Mouse (Mus musculus) intestine, postnatal 0 days (tissue): ENCODE measurements at regions not wholly inside any gene's neighbourhood (a gene's known extent, or its start where the extent isn't known, plus 50 kb on each side); places are given as distances from the start of the nearest gene placed in this dataset.
"Not testable (repeated sequence)": the region's sequence is repeated elsewhere in the genome, so short reads cannot be mapped to it uniquely, and the experiment has no call there.

Experiments
- ATAC-seq: fragments of 200-750 bp; cut with Nextera tagmentation; 2 replicates; pipeline ENCODE4 v1.8.0; 2017; ENCODE audit warnings: mild to moderate bottlenecking, moderate TSS enrichment, moderate library complexity
- H3K27ac ChIP-seq: fragments of 300-500 bp; sonication (generic); 2 replicates; pipeline ENCODE4 v1.5.1; 2014; ENCODE audit warnings: mild to moderate bottlenecking, low read depth, low read length, moderate library complexity
- H3K27me3 ChIP-seq: fragments of 300-500 bp; sonication (generic); replicated peaks from 2 replicates; pipeline ENCODE4 v1.6.1; 2014; ENCODE audit warnings: low read length, mixed read lengths; ENCODE audit not compliant: control insufficient read depth, insufficient read depth
- H3K36me3 ChIP-seq: fragments of 300-500 bp; sonication (generic); 2 replicates; pipeline ENCODE4 v1.6.1; 2014; ENCODE audit warnings: mild to moderate bottlenecking, moderate library complexity; ENCODE audit not compliant: control insufficient read depth, insufficient read depth
- H3K4me1 ChIP-seq: fragments of 300-500 bp; sonication (generic); replicated peaks from 2 replicates; pipeline ENCODE4 v1.6.1; 2014; ENCODE audit warnings: antibody characterized with exemption, low read length, mixed read lengths; ENCODE audit not compliant: control insufficient read depth, insufficient read depth
- H3K4me2 ChIP-seq: fragments of 300-500 bp; sonication (generic); replicated peaks from 2 replicates; pipeline ENCODE4 v1.6.1; 2014; ENCODE audit warnings: low read depth, mild to moderate bottlenecking, moderate library complexity
- H3K4me3 ChIP-seq: fragments of 300-500 bp; sonication (generic); 2 replicates; pipeline ENCODE4 v1.5.1; 2014; ENCODE audit warnings: low read depth, low read length
- H3K9ac ChIP-seq: fragments of 300-500 bp; sonication (generic); 2 replicates; pipeline ENCODE4 v1.6.1; 2014; ENCODE audit warnings: mild to moderate bottlenecking, low read depth, low read length
- H3K9me3 ChIP-seq: fragments of 300-500 bp; sonication (generic); 2 replicates; pipeline ENCODE4 v1.6.1; 2016; ENCODE audit warnings: mixed run types; ENCODE audit not compliant: control insufficient read depth
- CTCF ChIP-seq: sonication (generic); IDR thresholded peaks from 2 replicates; pipeline ENCODE4 v1.5.1; 2016; ENCODE audit warnings: low read depth, mild to moderate bottlenecking, control low read depth, antibody characterized with exemption, moderate library complexity
- WGBS: fragments of 180-500 bp; shearing (Covaris S2); extraction: QIAGEN DNeasy Blood & Tissue Kit; methylation state at CpG from one replicate; pipeline ENCODE4 v1.1.7; 2014; 5-methylcytosine and 5-hydroxymethylcytosine counted together

DNA sequence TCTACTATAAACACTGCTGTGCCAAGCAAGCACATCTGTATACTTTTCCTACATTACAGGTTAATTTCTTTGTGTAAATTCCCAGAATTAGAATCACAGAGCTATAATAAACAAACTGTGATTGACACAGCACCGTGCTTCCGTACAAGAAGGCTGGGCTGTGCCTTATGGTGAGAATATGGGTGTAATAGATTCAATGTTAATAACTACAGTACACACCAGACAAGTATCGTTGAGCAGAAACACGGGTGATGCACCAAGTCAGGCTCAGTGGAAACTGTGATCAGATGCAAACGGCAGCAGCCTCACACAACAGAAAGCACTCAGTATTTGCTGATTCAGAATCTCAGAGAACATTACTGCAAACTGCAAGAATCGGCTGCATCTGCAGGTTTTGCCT is 86.5 kb upstream of the Cep85l start:
- H3K4me1 ChIP-seq: no peaks in the 10 kb centered on the region

DNA sequence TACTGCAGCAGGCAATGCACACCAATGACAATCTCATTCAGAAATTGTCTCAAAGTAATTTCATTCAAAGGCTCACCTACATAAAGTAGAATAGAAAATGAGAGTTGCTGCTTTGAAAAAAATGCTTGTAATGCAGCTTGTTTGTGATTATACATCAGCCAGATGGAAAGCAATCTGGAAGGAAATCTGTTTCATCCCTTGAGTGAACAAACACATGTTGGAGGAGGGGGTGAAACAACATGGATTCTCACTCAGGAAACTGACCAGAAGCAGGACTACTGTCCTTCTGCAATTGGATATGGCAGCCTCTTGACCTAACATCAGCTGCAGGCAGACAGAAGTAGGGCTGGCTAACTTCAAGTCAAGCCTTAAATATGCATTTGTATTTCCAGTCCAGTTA is 84.8 kb upstream of the Cep85l start:
- Histone ChIP-seq H3K4me1 (no peaks in the 10 kb centered on the region), H3K36me3 (no peaks in the 10 kb centered on the region), H3K9ac (no peak overlapping the region), H3K27me3 (no peaks in the 10 kb centered on the region), H3K4me2 (no peak overlapping the region), H3K4me3 (no peak overlapping the region), H3K27ac (no peak overlapping the region), H3K9me3 (no peaks in the 10 kb centered on the region)
- TF ChIP-seq CTCF: no peak
- no peak for ATAC-seq

More for the DNA sequence above, 86.5 kb upstream of the Cep85l start:
- 53% methylated on average over 6 of the region's 6 CpGs for WGBS
- Histone ChIP-seq H3K27me3 (no peaks in the 10 kb centered on the region), H3K9ac (no peak overlapping the region), H3K27ac (no peak overlapping the region), H3K9me3 (no peaks in the 10 kb centered on the region), H3K36me3 (no peaks in the 10 kb centered on the region), H3K4me3 (no peak overlapping the region), H3K4me2 (no peak overlapping the region)
- ATAC-seq: no peak
- no peak for TF ChIP-seq CTCF

DNA sequence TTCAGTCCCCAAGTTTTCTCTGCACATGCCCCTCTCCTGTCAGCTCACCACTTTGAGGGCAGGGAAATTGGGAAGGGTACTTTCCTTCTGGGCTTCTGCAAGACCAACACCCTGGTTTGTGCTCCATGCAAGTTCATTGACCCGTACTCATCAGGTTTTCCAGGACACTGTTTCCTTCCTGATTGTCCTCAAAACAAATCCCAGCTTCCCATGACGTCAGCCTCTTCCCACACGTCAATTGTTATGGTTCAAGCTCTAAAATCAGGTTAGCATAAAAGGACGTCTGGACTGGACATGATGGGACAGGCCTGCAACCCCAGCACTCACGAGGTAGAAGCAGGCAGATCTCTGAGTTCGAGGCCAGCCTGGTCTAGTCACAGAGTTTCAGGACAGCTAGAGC is 84.3 kb upstream of the Cep85l start:
- H3K9ac ChIP-seq: no peak overlapping the region
- H3K4me2 ChIP-seq: no peak overlapping the region
- H3K36me3 ChIP-seq: no peaks in the 10 kb centered on the region
- no peak for TF ChIP-seq CTCF
- ATAC-seq: no peak
- no peak overlapping the region for H3K27ac ChIP-seq
- H3K4me3 ChIP-seq: no peak overlapping the region
- no peaks in the 10 kb centered on the region for H3K9me3 ChIP-seq
- no peaks in the 10 kb centered on the region for H3K4me1 ChIP-seq
- WGBS: 68% methylated on average over 6 of the region's 6 CpGs
- H3K27me3 ChIP-seq: no peaks in the 10 kb centered on the region

DNA sequence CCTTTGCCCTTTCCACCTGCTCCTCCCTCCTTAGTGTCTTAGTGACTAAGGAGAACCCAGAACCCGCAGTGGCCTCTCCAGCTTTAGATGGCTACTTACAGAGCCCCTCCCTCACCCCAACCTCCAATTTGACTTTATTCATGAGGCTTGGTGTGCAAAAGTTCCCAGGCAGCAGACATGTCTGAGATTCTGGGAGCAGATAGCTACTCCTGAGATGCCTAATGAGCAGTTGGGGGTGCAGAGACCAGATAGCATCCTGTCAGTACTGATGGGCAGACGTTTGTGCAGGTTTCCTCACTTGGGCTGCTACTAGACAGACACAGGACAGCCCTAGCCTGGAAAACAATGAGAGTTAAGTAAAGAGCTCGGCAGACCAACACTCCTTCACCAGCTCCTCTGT is 83.7 kb upstream of the Cep85l start:
- ATAC-seq: no peak
- TF ChIP-seq CTCF: no peak
- no peak overlapping the region for H3K4me2 ChIP-seq
- no peaks in the 10 kb centered on the region for H3K27me3 ChIP-seq
- no peak overlapping the region for H3K9ac ChIP-seq
- WGBS: 53% methylated on average over 3 of the region's 3 CpGs
- no peaks in the 10 kb centered on the region for H3K4me1 ChIP-seq
- no peak overlapping the region for H3K27ac ChIP-seq
- no peaks in the 10 kb centered on the region for H3K9me3 ChIP-seq
- no peaks in the 10 kb centered on the region for H3K36me3 ChIP-seq
- no peak overlapping the region for H3K4me3 ChIP-seq

DNA sequence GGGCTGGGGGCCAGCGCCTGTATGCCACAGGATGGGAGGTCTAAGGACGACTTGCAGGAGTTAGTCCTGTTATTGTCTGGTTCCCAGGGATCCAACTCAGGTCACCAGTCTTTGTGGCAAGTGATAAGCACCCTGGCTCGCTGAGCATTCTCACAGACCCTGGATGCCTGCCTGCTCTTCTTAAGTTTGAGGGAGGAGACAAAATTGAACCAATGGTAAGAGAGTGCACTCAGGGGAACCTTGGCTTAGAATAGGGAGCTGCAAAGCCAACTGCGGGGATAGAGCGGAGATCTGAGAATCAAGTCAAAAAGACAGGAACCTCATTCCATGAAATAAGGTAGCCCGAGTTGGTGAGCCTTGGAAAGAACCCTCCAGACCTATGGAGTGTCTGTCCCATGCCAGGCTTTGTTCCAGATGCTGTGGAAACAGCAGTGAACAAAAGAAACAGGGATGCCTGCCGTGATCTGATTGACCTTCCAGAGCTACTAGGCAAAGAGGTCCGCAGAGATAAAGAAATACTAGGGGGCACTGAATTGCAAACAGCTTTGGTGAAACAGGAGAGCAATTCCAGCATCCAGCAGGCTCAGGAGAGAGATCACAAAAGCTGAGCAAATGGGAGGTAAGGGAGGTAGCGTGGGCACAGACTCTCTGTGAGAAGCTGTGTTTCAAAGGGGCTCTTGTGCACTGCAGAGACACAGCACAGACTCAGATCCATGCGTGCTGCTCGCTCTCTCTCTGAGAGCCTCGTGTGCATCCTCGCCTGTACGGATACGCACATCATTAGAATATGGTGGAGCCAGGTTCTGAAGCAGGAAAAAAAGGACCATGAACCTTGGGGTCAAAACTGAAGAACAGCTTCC is 82.9 kb upstream of the Cep85l start:
- no peaks in the 10 kb centered on the region for H3K9me3 ChIP-seq
- ATAC-seq: no peak
- H3K27me3 ChIP-seq: no peaks in the 10 kb centered on the region
- no peak for TF ChIP-seq CTCF
- H3K4me3 ChIP-seq: no peak overlapping the region
- WGBS: 48% methylated on average over 15 of the region's 15 CpGs
- H3K4me2 ChIP-seq: no peak overlapping the region
- no peaks in the 10 kb centered on the region for H3K4me1 ChIP-seq
- no peaks in the 10 kb centered on the region for H3K36me3 ChIP-seq
- no peak overlapping the region for H3K9ac ChIP-seq
- H3K27ac ChIP-seq: no peak overlapping the region

DNA sequence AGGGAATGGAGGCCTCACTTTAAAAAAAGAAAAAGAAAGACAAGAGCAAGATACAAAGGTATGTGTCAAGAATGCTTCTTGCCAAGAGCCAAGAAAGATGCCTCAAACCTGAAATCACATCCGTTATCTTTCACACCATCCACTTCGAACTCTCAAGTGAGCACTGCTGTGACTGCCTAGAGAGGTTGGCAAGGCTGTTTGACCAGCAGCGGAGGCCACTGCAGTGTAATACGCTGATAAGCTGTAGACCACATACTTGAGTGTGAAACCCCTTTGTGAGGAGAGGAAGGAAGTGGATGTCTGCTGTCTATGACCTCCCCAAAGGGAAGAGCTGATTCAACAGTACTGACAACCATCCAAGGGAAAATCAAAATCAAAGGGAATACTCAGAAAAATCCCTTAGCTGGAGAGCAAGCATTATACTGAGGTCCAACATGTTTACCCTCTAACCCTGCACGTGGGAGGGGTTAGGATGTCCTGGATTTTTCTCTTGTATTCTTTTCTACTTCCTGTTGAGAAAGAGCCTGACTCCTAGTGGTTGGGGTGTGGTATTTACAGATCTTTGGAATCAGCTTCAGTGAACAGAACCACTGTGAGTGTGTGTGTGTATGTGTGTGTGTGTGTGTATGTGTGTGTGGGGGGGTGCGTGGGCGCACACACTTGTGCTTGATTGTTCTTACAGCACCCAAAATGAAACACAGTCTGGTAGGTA is 81.5 kb upstream of the Cep85l start:
- WGBS: 69% methylated on average over 7 of the region's 7 CpGs

DNA sequence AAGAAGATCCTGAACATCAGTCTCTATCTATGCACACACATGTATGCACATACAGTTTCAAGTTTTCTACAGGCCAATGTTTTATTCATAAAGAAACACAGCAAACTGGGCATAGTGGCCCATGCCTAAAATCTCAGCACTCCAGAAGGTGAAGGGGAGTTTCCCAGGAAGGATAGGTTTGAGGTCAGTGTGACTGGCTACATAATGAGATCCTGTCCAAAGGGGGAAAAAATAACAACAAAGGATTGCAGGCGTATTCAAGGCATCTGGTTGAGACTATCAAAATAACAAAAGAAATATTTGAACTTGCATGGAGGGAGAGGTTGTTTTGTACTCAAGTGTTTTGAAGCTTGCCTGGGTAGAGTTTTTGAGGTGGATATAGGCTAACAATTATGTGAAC is 80.0 kb upstream of the Cep85l start:
- not testable (repeated sequence) for H3K27me3 ChIP-seq, H3K36me3 ChIP-seq, ATAC-seq, H3K27ac ChIP-seq, H3K4me2 ChIP-seq, H3K4me3 ChIP-seq, H3K4me1 ChIP-seq, H3K9me3 ChIP-seq, H3K9ac ChIP-seq
- WGBS: 63% methylated on average over 1 of the region's 1 CpGs

More for the DNA sequence above, 81.5 kb upstream of the Cep85l start:
- H3K36me3 ChIP-seq: no peaks in the 10 kb centered on the region
- no peaks in the 10 kb centered on the region for H3K4me1 ChIP-seq
- H3K9me3 ChIP-seq: no peaks in the 10 kb centered on the region
- no peak overlapping the region for H3K27ac ChIP-seq
- no peak for ATAC-seq
- H3K27me3 ChIP-seq: no peaks in the 10 kb centered on the region
- no peak overlapping the region for H3K9ac ChIP-seq
- no peak overlapping the region for H3K4me2 ChIP-seq
- no peak overlapping the region for H3K4me3 ChIP-seq
- TF ChIP-seq CTCF: peak; percentile 61
